Mouse (Mus musculus) thymus, postnatal 14 days (tissue): Measurements from ENCODE around the gene Pifo.
"Not testable (repeated sequence)": the region's sequence is repeated elsewhere in the genome, so short reads cannot be mapped to it uniquely, and the experiment has no call there.

ENCODE experiments used
- DNase-seq: peaks from one replicate; pipeline ENCODE4 v3.0.0; 2021

The Pifo gene

DNA sequence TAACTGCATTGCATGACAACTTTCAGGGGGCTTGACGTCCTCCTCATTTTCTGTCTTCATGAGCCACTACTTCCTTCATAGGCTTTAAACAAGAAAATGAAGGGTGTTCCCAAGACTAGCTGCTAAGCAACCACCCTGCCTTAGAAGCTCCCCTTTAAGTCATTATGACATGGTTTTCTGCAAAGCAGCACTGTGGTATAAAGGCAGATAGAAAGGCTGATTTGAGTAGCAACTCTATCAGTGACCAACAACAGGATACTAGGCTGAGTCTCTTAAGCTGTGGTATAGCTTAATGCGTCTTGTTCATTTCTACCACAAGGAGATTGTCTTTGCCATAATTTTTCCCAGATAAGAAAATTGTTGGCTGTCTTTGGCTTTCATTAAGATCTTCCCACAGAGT lies at the start of gene Pifo:
Gene Pifo, minus strand, starts transcription at position 101 of the 400 bp plus-strand sequence.
- no peak for DNase-seq

DNA sequence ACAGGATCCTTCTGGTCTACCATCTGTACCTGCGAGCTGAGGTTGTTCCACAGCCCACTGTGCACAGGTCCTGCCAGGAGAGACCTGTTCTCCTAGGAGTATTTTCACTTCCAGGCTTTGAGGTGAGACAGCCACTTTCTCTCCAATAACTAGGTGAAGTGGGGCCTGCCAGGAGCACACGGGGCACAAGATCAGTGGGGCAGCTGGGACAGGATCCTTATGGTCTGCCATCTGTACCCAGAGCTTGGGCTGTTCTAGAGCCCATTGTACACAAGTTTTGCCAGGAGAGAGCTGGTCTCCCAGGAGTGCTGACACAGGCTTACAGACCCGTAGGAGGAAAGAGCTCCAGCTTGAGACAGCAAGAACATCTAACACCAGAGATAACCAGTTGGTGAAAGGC lies 43.5 kb upstream of the Pifo start:
- DNase-seq: no peak

DNA sequence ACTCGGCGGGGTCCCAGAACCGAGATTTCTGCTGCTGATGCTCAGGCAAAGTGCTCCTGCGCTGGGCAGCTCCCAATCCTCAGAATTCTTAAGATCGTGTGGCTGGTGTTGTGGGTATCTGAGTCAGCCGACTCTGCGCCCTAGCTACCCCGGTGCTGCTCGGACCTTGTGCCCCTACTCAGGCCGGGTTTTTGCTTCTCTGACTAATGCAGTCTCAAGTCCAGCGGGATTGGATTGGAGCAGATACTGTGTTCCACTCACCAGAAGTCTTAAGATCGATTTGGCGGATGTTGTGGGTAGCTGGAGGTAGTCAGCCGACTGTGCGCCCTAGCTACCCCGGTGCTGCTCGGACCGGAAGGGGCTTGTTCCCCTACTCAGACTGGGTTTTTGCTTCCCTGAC lies 37.5 kb upstream of the Pifo start:
- no peak for DNase-seq

DNA sequence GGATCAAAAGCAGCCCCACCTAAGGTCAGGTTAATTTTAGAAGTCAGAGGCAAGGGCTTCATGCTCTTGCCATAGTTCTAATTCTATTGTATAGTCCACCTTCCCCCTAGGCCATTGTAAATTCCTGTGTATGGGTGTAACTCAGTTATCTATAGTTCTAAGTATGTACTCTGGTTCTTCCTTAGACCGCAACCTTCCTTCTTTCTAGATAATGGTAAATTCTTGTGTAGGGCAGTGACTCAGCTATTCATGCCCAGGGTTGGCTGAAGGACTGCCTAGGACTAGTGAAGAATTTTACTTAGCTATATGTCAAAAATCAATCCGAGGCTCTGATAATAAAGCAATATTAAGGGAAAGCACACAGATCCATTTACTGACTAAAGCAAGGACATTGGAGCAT lies 25.9 kb upstream of the Pifo start:
- no peak for DNase-seq

DNA sequence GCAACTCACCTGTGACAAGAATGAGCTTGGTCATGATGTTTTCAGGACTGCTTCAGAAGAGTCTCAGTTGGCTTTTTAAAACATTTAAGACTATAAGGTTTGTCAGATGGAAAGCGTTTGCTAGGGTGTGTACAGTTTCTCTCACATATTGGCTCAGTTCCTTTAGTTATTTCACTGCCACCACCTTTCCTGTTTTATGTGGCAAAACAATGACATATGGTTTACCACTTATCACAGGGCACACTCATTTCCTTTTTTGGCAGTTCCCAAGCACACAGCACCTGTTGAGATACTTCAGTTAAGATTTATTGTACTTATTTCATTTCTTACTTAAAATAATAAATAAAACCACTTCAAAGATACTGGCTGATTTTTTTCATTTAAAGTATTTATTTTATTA lies 18.3 kb upstream of the Pifo start, which contains the start of gene Chil5:
Gene Chil5, minus strand, starts transcription at position 34 of the 400 bp plus-strand sequence.
- no peak for DNase-seq

DNA sequence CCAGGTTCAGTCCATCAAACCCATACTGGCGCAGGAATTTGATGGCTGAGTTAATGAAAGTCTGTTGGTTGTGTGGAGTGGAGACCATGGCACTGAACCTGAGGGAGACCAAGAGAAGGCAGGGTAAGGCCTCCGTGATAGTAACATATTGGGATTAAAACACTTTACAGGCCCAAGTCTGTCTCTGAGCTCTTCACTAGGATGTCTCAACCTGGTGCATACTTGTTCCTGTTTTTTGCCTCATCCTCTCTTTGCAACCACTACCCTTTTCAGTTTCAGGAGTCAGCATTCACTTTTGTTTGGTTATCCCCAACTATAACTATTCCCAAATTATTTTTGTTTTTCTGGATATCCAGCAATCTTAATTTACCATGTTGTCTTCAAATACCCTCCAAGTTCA lies 9.7 kb upstream of the Pifo start:
- DNase-seq: no peak

DNA sequence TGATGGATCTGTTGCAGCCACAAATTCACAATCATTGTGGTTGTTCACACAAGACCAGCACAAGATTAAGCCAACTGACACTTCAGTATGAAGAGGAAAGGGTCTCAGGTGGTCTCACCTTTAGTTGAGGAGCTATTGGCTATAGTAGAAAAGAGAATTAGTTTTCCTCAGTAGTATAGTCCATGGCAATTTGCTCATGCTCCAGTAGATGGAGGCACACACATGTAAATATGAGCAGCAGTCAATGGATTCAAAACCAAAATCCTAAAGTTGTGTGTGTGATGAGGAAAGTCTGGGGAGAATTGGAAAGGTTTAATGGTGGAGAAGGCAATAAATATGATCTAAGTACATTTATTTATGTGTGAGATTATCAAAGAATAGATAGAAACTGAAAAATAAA lies 7.4 kb upstream of the Pifo start:
- no peak for DNase-seq

DNA sequence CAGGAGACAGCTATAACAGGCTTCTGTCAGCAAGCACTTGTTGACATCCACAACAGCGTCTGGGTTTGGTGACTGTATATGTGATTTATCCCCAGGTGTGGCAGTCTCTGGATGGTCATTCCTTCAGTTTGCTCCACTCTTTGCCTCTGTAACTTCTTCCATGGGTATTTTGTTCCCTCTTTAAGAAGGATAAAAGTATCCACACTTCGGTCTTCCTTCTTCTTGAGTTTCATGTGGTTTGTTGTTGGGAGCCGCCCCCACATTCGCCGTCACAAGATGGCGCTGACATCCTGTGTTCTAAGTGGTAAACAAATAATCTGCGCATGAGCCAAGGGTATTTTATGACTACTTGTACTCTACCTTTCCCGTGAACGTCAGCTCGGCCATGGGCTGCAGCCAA lies 11.1 kb downstream of the Pifo start:
- DNase-seq: not testable (repeated sequence)

DNA sequence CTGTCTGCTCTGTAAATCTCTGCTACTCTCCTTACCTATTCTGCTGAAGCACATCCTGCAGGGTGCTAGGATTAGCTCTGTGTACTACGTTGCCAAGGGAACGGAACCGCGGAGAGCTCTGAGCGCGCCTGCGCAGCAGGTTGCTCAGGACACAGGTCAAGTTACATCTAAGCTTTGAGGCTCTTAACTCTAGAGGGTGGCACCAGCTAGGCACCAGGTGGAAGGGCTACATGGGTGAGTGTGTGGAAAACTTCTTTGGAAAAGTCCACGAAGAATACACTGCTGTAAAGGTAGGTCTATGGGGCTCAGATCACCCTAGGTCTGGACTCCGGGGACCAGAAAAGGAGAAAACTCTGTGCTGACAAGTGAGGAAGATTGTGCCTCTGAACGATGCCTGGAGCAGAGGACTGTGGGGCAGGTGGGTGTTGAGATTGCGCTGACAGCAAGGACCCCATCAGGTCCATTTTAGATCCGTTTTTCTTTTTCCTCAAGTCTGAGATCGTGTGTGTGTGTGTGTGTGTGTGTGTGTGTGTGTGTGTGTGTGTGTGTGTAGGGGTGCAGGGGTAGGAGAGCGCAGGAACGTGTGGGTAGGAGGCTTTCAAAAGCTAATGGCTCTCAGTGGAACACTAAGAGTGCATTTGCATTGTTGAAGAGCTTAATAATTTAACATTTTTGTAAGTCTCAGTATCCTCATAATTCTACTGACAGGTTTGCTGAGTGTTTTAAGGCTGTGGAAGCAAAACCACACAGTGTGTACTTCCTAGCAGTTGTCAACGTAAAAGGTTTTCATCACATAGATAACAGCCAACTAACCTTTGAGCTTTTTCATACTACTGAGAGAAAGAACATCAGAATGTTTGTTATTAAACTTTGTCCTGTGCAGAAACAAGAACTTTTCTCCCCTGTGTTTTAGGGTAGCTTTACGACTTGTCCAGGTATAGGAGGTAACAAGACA lies 12.8 kb downstream of the Pifo start:
- DNase-seq: peak; percentile 43

DNA sequence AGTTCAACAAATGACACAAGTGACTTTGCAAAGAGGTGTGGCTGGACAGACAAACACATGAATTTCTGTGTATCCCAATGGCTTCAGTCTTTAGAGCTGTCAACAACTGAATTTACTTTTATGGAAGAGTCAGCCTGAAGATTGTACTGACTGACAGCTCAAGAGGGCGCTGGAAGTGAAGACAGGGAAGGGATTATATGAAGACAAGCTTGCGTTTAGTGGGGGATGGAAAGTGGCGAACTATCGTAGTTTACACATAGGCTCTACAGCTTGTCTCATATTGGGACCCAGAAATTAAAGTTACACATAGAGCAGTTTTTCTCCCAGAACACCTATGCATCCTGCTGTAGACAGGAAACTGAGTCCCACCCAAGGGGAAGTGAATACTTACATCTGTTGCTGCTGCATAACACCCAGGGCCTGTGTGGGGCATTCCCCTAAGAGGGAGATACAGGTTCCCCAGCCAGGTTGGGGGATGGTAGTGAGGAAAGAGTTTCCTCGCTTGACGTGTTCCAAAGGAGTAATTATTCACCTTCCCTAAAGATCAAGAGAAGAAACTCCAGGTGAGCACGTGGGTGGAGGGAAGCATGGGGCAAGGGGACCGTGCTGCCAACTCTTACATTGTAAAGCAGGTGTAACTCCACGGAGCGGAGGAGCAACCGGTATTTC lies 13.6 kb downstream of the Pifo start:
- no peak for DNase-seq

DNA sequence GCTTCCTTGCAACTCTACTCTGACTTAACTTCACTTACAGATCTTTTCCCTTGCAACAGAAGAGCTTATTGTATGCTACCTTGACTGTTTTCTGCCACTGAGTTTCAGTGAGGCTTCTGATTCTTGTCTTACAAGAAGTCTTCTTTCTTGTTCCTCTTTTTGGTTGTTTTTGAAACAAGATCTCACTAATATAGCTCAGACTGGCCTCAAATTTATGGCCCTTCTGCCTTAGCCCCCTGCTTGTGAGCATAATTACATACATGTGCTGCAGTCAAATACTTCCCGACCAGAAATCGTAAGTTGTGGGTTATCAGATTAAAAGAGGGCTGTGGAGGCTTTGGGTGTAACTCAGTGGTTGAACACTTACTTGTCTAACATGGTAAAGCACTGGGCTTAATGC lies 19.7 kb downstream of the Pifo start:
- DNase-seq: no peak

DNA sequence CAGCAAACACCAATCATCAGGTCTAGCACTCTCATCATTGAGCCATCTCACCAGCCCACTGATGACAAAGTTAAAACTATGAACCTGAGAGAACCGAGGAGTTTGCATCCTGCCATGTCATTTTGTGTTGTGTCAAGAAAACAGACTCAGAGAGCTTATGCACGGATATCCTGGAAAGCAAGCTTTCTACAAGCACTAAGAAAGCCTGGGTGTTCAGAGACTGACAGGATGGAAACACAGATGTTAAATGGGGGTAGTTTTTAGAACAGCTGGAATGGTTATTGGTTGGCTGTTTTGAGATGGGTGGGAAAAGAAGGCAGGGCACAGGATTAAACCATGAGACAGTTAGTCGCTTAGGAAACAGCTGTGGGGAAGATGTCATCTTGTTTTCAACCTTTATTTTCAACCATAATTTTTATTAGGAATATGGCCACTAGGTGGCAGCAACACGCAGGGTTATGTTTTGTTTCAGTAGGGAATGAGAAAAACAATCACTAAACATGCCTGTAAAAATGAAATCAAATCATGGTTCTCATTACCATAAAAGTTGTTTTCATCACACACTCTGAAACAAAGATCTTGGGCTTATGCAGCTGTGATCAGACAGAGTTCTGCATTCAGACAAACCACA lies 22.7 kb downstream of the Pifo start:
- peak; percentile 58 for DNase-seq

DNA sequence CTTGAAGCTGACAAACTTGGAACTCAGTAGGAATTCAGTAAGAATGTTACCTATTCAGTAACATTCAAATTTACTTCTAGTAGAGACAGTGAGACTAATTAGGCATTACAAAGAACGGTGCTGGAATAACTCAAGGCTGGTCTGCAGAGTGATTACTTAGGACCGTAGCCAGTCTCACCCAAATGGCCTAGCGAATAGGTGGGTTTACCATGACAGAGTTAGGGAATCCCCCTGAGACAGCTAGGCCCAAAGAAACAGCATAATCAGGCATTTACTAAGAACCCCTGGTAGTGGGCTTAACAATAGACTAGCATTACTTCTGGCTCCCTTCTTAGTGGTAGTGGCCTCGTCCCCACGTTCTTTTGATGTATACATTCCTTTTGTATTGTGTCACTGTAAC lies 24.8 kb downstream of the Pifo start:
- DNase-seq: not testable (repeated sequence)

DNA sequence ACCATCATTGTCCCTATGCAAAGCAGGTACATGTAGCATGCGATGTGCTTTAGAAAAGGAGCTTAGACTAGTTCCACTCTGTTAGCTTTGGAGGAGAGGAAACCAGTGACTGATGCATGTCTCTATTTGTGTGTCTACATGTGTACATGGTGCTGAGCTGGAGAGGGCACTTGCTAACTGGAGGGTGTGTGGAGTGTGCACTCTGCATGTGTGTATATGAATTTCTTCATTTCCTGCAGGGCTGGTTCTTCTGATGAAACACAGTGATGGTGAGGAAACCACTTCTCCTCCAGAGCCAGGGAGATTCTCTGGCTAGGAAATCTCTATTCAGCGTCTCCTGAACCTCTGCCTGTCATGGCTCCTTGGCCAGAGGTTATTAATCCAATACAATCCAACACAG lies 40.3 kb downstream of the Pifo start:
- DNase-seq: no peak

DNA sequence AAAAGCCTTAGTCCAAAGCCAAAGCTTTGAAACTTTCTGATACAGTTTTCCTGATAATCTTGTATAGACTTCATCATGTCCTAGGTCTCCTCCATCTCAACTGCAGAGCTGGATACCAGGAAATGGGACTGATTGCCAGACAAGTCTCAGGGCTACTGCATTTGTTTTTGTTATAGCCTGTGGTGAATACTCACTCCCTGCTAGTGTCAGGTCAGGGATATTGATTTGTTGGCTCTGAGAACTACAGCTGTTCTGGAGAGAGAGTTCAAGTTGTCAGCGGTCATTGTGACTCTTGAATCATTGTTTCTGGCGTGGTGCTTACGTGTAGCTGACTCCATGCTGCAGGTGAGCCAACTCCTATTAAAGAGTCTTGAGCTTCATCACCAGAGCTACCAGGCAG lies 41.0 kb downstream of the Pifo start, which contains the start of gene Ovgp1:
Gene Ovgp1, plus strand, starts transcription at position 301 of the 400 bp plus-strand sequence.
- no peak for DNase-seq

DNA sequence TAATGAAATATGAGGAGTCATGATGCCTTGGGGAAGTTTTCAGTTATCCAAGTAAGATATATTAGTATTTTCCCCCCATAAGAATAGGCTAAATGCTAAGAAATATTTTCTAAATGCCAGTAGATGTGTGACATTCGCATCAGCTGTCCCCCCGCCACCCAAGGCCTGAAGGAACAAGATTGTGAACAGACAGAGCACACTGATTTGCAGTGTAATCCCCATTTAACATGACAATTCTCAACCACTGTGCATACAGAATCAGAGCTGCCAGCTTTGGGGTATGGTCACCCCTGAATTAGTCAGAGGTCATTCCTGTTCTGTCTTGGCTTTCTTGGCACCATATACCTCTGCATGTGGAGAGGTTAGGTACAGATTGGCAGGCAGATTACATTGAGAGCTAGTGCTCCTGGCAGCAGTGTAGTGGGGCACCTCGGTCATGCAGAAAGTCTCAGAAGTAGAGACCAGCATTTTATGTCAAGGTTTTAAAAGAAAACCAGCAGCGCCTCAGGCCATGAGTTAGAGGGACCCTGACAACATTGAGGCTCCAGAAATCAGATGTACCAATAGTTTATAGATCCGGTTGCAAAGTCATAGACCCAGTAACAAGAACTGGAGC lies 42.5 kb downstream of the Pifo start:
- DNase-seq: no peak

DNA sequence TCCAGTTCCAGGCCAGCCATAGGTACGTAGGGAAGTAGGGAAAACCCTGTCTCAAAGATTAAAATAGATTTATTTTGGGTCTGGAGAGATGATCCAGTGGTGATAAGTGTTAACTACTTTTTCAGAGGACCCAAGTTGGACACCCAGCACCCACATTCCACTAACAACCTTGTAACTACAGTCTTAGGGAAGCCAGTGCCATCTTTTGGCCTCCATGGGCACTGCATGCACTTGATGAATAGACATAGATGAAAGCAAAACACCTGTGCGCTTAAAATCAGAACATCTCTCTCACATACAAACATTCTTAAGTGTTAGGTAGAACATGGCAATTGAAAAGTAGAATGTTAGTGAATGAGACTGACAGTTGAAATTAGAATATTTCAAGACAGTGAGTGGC lies 53.7 kb downstream of the Pifo start:
- DNase-seq: peak; percentile 14

DNA sequence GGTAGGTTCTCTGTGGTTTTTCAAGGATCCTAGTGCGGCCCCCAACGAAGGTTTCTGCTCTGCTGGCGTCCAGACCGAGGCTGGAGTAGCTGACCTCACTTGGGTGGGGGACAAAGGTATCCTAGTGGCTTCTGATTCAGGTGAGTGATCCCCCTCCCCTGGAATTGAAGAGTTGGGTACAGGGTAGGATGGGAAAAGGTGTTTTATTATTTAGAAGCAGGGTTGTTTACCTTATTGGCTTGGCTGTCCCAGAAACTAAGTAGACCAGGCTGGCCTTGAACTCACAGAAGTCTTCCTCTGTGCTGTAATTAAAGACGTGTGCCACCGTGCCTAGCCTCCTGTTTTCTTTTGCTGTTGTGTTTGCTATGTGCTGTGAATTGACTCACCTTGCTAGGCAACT lies 54.4 kb downstream of the Pifo start, which contains the start of gene Atp5f1:
Gene Atp5f1, minus strand, starts transcription at position 101 of the 400 bp plus-strand sequence.
- no peak for DNase-seq

DNA sequence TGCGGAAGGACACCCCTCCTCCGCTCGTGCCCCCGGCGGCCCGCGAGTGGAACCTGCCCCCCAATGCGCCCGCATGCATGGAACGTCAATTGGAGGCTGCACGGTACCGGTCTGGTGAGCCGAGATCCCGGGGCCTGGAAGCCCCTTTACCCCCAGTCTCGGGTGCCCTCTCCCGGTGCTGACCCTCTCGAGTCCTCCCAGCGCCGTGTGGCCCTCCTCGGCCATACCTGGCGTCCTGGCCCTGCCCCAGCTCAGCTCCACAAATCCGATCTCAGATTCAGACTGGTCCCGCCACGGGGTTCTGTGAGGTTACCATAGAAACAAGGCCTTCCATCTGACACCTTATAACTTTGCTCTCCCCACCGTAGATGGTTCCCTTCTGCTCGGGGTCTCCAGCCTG lies 54.9 kb downstream of the Pifo start:
- no peak for DNase-seq

DNA sequence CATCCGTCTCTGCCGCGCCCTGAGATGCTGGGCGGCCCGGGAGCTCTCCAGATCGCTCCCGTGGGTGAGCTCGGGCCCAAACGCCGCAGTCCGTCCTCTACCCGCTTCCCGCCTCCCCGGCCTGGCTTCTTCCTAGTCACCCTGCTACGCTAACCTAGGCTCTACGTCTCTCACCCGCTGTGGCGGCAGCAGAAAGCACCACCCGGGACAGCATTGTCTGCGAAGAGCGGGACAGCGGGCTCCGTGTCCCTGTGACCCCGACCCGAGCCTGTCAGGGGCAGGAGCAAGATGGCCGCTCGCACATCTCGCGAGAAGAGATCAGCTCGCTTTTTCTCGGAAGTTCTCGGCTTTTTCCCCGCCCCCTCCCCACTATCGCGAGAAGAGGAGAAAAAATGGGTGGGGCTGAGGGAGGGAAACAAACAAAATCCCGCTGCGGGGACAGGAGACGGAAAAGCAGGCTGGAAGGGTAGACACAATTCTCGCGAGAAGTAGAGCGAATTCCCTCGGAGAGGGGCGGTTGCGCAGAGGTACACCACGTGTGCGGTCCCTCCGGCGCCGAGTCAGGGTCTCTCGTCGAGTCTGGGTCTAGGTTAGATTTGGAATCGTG lies 55.4 kb downstream of the Pifo start, which contains the start of gene Wdr77:
Gene Wdr77, plus strand, starts transcription at position 396 of the 607 bp plus-strand sequence.
- DNase-seq: peak; percentile 95

DNA sequence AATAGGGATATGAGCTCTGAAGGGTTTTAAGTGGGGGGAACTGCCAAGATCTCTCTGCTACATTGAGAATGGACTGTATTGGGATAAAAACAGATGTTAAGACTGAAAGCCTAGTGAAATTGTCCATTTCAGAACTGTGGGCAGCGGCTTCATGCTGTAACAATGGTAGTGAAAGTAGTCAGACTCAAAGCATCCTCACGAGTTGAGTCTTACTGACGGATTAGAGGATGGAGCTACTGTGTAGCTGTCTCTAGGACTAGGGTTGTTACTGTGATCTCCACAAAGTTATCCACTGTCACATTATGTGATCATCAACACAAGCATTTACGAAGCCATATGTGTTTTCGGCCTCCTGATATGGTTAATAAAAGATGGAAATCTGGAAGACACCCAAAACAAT lies 56.2 kb downstream of the Pifo start:
- no peak for DNase-seq

DNA sequence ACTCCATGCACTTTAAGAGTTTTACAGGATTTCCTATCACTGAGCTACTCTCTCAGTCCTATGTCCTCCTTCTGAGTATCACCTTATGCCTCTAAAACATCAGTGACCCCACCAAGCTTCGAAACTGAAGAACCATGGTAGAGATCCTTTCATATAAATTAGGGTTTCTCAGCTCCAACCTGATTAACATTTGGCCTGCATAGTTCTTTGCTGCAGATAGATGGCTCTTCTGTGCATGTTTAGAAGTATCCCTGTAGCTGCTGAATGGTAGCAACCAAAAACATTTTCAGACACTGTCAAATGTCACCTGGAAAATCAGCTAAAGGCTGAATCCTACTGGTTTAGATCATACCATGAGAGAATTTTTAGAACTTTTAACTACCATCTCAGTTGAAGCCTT lies 57.2 kb downstream of the Pifo start:
- no peak for DNase-seq

DNA sequence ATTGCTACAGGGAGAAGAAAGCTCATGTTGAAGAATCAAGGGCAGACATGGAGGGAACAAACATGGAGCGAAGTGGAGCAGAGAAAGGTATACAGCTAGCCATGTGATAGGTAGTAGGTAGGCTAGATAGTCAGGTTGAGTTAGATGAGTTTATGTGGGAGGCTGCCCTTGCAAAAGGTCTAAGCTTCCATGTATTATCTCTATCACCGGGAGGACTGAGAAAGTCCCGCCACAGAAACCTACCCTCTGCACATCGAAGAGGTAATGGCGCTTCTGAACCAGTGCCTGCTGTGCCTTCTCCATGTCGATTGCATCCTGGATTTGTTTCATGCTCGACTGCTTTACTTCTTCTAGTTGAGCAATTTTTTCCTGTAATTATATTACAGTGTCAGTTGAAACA lies 63.1 kb downstream of the Pifo start:
- no peak for DNase-seq
